Mouse (Mus musculus) C2C12 (cell line): ENCODE data around the gene Rtf1. TPM values are rescaled to one million over a fixed set of nuclear protein-coding genes. Genes with fewer than 3 reads are reported as not detected.
"Not testable (repeated sequence)": the region's sequence is repeated elsewhere in the genome, so short reads cannot be mapped to it uniquely, and the experiment has no call there.

Experiments
- H3K27me3 ChIP-seq: one replicate; pipeline ENCODE4 v1.6.1; 2011; ENCODE audit not compliant: control insufficient read depth, insufficient read depth, insufficient read length
- H3K36me3 ChIP-seq: one replicate; pipeline ENCODE4 v1.6.1; 2011; ENCODE audit not compliant: control insufficient read depth, insufficient read depth
- H3K4me3 ChIP-seq: one replicate; pipeline ENCODE4 v1.5.1; 2011; ENCODE audit warnings: mild to moderate bottlenecking, control low read depth; ENCODE audit not compliant: poor library complexity, insufficient read depth, severe bottlenecking
- H3K79me2 ChIP-seq: one replicate; pipeline ENCODE4 v1.6.1; 2011; ENCODE audit not compliant: control insufficient read depth, insufficient read depth
- H3K79me3 ChIP-seq: one replicate; pipeline ENCODE4 v1.6.1; 2011; ENCODE audit warnings: low read depth, control low read depth
- H3ac ChIP-seq: one replicate; pipeline ENCODE3; 2011; ENCODE audit warnings: low read depth; ENCODE audit not compliant: control insufficient read depth, insufficient read length
- CEBPB ChIP-seq: IDR thresholded peaks from one replicate; pipeline ENCODE4 v1.6.1; 2011; ENCODE audit warnings: low read depth, mild to moderate bottlenecking, control low read depth, moderate library complexity
- CTCF ChIP-seq: IDR thresholded peaks from one replicate; pipeline ENCODE4 v1.5.1; 2011; ENCODE audit not compliant: control insufficient read depth, insufficient read depth, insufficient read length
- FOSL1 ChIP-seq: IDR thresholded peaks from one replicate; pipeline ENCODE4 v1.8.0; 2011; ENCODE audit warnings: mild to moderate bottlenecking, low read length; ENCODE audit not compliant: poor library complexity, insufficient read depth, severe bottlenecking
- MAX ChIP-seq: IDR thresholded peaks from one replicate; pipeline ENCODE4 v1.6.1; 2011; ENCODE audit warnings: mild to moderate bottlenecking, control low read depth
- MYOD1 ChIP-seq: IDR thresholded peaks from one replicate; pipeline ENCODE4 v1.6.1; 2011; ENCODE audit warnings: low read depth; ENCODE audit not compliant: control insufficient read depth, insufficient read length
- MYOG ChIP-seq: IDR thresholded peaks from one replicate; pipeline ENCODE4 v1.6.1; 2011; ENCODE audit not compliant: control insufficient read depth, insufficient read length; ENCODE audit errors: extremely low read depth
- USF1 ChIP-seq: IDR thresholded peaks from one replicate; pipeline ENCODE4 v1.6.1; 2011; ENCODE audit warnings: low read depth, mild to moderate bottlenecking, control low read depth, moderate library complexity
- long read RNA-seq, 2 experiments: library from polyadenylated mRNA; unstranded; transcript quantifications; one replicate each; pipeline ENCODE4 v2.0.0; 2019 to 2020
- polyA plus RNA-seq: library from polyadenylated mRNA; unstranded; fragments of >200 nt; fragmentation: generic; extraction: Trizol; gene quantifications from one replicate; pipeline ENCODE4 v1.2.1, GENCODE M21; 2012; ENCODE audit warnings: missing spikeins

Rtf1 gene
- 9.5 TPM for polyA plus RNA-seq
- long read RNA-seq, experiment 1, full-length matches to known transcripts: 1 of 44 reads
- long read RNA-seq, experiment 1, partial matches to known transcripts: 38 of 44 reads
- long read RNA-seq, experiment 1, other reads (novel, unspliced or antisense): 5 of 44 reads
- long read RNA-seq, experiment 2, partial matches to known transcripts: 1 of 2 reads
- long read RNA-seq, experiment 2, other reads (novel, unspliced or antisense): 1 of 2 reads

- no peak for TF ChIP-seq CEBPB
- no peak for TF ChIP-seq USF1
- no peak for TF ChIP-seq MYOG
- no peak for TF ChIP-seq MYOD1
- no peak for TF ChIP-seq FOSL1
- TF ChIP-seq MAX: no peak
- no peak for TF ChIP-seq CTCF
- Histone ChIP-seq H3K27me3 (no peaks in the 10 kb centered on the region), H3K36me3 (peaks cover 10% of the 10 kb centered on the region), H3K79me2 (peaks cover 47% of the 10 kb centered on the region), H3K4me3 (peak within 1 kb of the TSS; percentile 92), H3K79me3 (peaks cover 44% of the 10 kb centered on the region), H3ac (peak within 1 kb of the TSS; percentile 97)
Measured at GRCm38 (mm10) chr2:119674525-119675214, at the start of gene Rtf1. Gene Rtf1 (plus strand): TSS chr2:119675068.

GRCm38 (mm10) chr2:119636781-119637180 is 38.1 kb upstream of the Rtf1 start:
- Histone ChIP-seq H3K36me3 (peaks cover 75% of the 10 kb centered on the region), H3K4me3 (no peak overlapping the region), H3ac (no peak overlapping the region), H3K79me3 (no peaks in the 10 kb centered on the region), H3K27me3 (no peaks in the 10 kb centered on the region), H3K79me2 (no peaks in the 10 kb centered on the region)
- TF ChIP-seq MYOD1 (no peak), MAX (no peak), CEBPB (no peak), USF1 (no peak), MYOG (no peak), CTCF (no peak), FOSL1 (no peak)

DNA sequence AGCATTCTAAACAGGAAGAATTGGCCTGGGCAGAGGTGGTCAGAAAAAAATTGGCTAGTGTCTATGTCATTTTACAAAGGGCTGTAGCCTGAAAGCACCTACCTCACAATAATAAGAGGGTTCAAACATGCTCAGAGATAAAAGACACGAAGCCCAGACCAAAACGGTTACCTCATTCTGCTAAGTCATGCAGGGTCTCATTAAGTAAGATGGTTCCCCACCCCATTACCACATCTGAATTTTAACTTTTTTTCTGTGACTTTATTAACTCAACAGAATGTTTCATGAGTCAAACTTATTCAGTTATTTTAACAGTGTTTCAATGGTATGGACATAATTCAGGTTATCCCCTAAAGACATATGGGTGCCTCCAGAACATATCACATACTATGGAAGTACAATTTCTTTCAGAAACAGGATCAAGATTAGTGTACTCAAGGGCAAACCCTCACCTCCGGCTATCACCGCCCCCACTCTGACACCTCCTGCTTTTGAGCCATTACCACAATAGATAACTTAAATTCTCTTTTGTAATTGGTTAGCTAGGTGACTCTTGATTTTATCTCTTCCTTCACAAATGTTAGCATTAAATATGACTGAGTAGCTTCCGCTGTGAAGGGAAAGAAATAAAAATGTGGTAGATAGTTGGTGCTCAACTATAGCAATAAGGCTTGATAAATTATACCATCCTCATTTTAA is 33.5 kb upstream of the Rtf1 start:
- TF ChIP-seq CTCF: no peak
- TF ChIP-seq FOSL1: no peak
- Histone ChIP-seq H3K79me2 (no peaks in the 10 kb centered on the region), H3K27me3 (no peaks in the 10 kb centered on the region), H3ac (no peak overlapping the region), H3K4me3 (no peak overlapping the region), H3K79me3 (no peaks in the 10 kb centered on the region), H3K36me3 (peaks cover 74% of the 10 kb centered on the region)

DNA sequence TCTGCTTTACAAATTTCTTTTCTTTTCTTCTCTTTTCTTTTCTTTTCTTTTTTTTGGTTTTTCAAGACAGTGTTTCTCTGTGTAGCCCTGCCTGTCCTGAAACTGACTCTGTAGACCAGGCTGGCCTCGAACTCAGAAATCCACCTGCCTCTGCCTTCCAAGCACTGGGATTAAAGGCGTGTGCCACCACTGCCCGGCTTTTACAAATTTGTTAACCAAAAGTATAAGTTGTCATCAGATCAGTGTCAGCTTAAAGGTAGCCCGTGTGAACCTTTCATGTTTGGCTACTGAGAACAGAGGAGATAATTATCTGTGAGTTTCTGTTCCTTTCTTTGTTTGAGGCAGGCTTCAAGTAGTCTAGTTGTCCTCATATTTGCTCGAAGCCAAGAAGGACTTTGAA is 30.6 kb upstream of the Rtf1 start:
- Histone ChIP-seq H3K27me3 (no peaks in the 10 kb centered on the region), H3K36me3 (peaks cover 84% of the 10 kb centered on the region), H3K79me2 (no peaks in the 10 kb centered on the region), H3ac (no peak overlapping the region), H3K4me3 (no peak overlapping the region), H3K79me3 (no peaks in the 10 kb centered on the region)
- TF ChIP-seq MYOG: no peak
- TF ChIP-seq CEBPB: no peak
- no peak for TF ChIP-seq CTCF
- TF ChIP-seq USF1: no peak
- TF ChIP-seq MAX: no peak
- no peak for TF ChIP-seq MYOD1
- TF ChIP-seq FOSL1: no peak

DNA sequence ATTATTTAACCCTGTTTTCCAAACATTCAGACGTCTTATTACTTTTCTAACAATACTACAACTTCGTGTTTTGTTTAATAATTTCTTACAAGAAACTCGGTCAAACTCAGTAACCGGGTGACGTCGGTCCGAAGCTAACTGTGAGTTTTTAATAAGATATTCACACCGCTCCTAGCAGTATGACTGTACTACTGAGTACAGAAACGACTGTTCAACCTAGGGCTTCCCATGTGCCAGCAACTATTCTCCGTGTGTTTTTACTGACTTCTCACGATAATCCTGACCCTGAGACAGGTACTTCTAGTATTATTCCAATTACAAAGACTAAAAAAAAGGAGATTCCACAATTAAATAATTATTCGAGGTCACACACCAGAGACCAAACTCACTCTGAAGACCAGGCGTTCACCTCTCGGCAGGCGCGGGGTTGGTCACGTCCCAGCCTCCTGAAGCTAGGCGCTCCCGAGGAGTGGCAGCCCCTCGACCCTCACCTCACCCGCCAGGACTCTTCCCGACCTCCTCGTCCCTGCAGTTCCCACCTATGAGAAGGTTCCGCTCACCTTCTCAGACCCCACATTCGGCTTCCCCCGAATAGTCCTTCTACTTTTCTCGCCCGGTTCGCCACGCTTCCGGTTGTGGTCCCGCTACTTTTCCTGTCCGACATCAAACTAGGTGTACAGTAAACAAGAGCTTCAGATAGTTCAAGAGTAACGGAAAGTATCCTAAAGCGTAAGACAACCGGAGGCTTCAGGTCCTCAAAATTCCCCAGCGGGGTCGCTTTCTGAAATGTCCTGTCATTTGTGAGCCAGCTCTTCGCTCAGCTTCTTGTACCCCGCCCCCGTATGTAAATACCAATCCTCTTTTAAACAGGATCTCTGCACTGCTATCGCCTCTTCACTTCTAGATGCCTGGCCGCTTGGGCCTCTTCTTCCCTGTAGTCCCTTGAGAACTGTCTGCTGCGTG is 12.4 kb upstream of the Rtf1 start, which contains the start of gene Ndufaf1:
Gene Ndufaf1 (minus strand): TSS at position 608 of the 963 bp plus-strand sequence.
- no peak for TF ChIP-seq FOSL1
- TF ChIP-seq MYOD1: no peak
- TF ChIP-seq USF1: no peak
- no peak for TF ChIP-seq CEBPB
- TF ChIP-seq MYOG: no peak
- no peak for TF ChIP-seq MAX
- no peak for TF ChIP-seq CTCF
- peak within 1 kb of the TSS; percentile 99 for H3ac ChIP-seq
- H3K79me2 ChIP-seq: peaks cover 40% of the 10 kb centered on the region
- H3K36me3 ChIP-seq: peaks cover 26% of the 10 kb centered on the region
- no peaks in the 10 kb centered on the region for H3K27me3 ChIP-seq
- peak within 1 kb of the TSS; percentile 67 for H3K4me3 ChIP-seq
- H3K79me3 ChIP-seq: peaks cover 17% of the 10 kb centered on the region

DNA sequence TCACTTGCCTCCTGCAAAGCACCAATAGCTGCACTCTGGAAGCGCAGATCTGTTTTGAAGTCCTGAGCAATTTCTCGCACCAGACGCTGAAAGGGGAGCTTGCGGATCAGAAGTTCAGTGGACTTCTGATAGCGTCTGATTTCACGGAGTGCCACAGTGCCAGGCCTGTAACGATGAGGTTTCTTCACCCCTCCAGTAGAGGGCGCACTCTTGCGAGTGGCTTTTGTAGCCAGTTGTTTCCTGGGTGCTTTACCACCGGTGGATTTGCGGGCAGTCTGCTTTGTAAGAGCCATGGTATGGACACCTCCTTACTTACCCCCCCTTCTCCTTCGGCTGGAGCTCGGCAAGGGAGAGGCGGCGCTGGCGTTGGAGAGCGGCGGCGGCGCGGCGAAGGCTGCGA is 9.1 kb upstream of the Rtf1 start:
- not testable (repeated sequence) for H3K4me3 ChIP-seq, H3ac ChIP-seq, H3K36me3 ChIP-seq, H3K27me3 ChIP-seq
- Histone ChIP-seq H3K79me2 (peaks cover 19% of the 10 kb centered on the region), H3K79me3 (peaks cover 14% of the 10 kb centered on the region)
